Mouse (Mus musculus) mature B cell (primary cell): ENCODE results near the gene Creb5.

Experiments used
- in situ Hi-C: fragments of 300-500 bp; cut with MboI; formaldehyde crosslinking; loops from 2 replicates; pipeline ENCODE4 v1.14.3; 2019

The Creb5 gene

GRCm38 (mm10) chr6:53589746-53590145, 302.7 kb downstream of the Creb5 start:
- in situ Hi-C loops, result no loop called here

- in situ Hi-C loops, result no loop called here
Observed at GRCm38 (mm10) chr6:53592230-53592629, 305.2 kb downstream of the Creb5 start.

GRCm38 (mm10) chr6:53593603-53594002, 306.5 kb downstream of the Creb5 start:
- in situ Hi-C loops, result no loop called here

GRCm38 (mm10) chr6:53594316-53594715, 307.2 kb downstream of the Creb5 start:
- in situ Hi-C loops, result no loop called here

GRCm38 (mm10) chr6:53596402-53596801, 309.3 kb downstream of the Creb5 start:
- in situ Hi-C loops, result no loop called here

- in situ Hi-C loops, result no loop called here
Observed at GRCm38 (mm10) chr6:53603041-53603440, 316.0 kb downstream of the Creb5 start.

GRCm38 (mm10) chr6:53603695-53604094, 316.6 kb downstream of the Creb5 start:
- in situ Hi-C loops, result no loop called here

GRCm38 (mm10) chr6:53604386-53604785, 317.3 kb downstream of the Creb5 start:
- in situ Hi-C loops, result no loop called here

- in situ Hi-C loops, result no loop called here
Observed at GRCm38 (mm10) chr6:53605184-53605583, 318.1 kb downstream of the Creb5 start.

GRCm38 (mm10) chr6:53611451-53611945, 324.4 kb downstream of the Creb5 start:
- in situ Hi-C loops, result no loop called here

GRCm38 (mm10) chr6:53612681-53613080, 325.6 kb downstream of the Creb5 start:
- in situ Hi-C loops, result no loop called here

GRCm38 (mm10) chr6:53615440-53616211, 328.6 kb downstream of the Creb5 start:
- in situ Hi-C loops, result no loop called here

GRCm38 (mm10) chr6:53618164-53618563, 331.1 kb downstream of the Creb5 start:
- in situ Hi-C loops, result no loop called here

- in situ Hi-C loops, result no loop called here
Observed at GRCm38 (mm10) chr6:53619676-53620075, 332.6 kb downstream of the Creb5 start.

- in situ Hi-C loops, result no loop called here
Observed at GRCm38 (mm10) chr6:53621295-53621694, 334.2 kb downstream of the Creb5 start.

GRCm38 (mm10) chr6:53624455-53625276, 337.6 kb downstream of the Creb5 start:
- in situ Hi-C loops, result no loop called here

GRCm38 (mm10) chr6:53626044-53626443, 339.0 kb downstream of the Creb5 start:
- in situ Hi-C loops, result no loop called here

- in situ Hi-C loops, result no loop called here
Observed at GRCm38 (mm10) chr6:53628714-53629113, 341.6 kb downstream of the Creb5 start.

- in situ Hi-C loops, result no loop called here
Observed at GRCm38 (mm10) chr6:53635453-53635852, 348.4 kb downstream of the Creb5 start.

GRCm38 (mm10) chr6:53637356-53638351, 350.6 kb downstream of the Creb5 start:
- in situ Hi-C loops, result no loop called here
